Mouse (Mus musculus) G1E-ER4 (cell line): Measurements from ENCODE around the gene Ror1. TPM values are rescaled to one million over a fixed set of nuclear protein-coding genes. Genes with fewer than 3 reads are reported as not detected.

ENCODE experiments used
- GATA1 ChIP-seq: IDR thresholded peaks from one replicate; pipeline ENCODE4 v1.8.0; 2012; ENCODE audit warnings: low read length, inconsistent platforms
- polyA plus RNA-seq: library from polyadenylated mRNA; stranded (reverse); fragments of >175 nt; gene quantifications from 2 replicates; pipeline ENCODE4 v1.2.3, GENCODE M21; 2012

Ror1 gene
- not detected in 2 replicates for polyA plus RNA-seq

GRCm38 (mm10) chr4:100095685-100096595 is at the start of gene Ror1:
Gene Ror1 (plus strand): TSS chr4:100095791.
- TF ChIP-seq GATA1 = no peak

- TF ChIP-seq GATA1 = no peak
These were observed 48.5 kb upstream of the Ror1 start for GRCm38 (mm10) chr4:100047066-100047465.

GRCm38 (mm10) chr4:100048351-100048950 is 47.1 kb upstream of the Ror1 start:
- no peak for TF ChIP-seq GATA1

- TF ChIP-seq GATA1 = no peak
These were observed 43.8 kb upstream of the Ror1 start for GRCm38 (mm10) chr4:100051767-100052166.

- TF ChIP-seq GATA1 = no peak
These were observed 43.3 kb upstream of the Ror1 start for GRCm38 (mm10) chr4:100052258-100052657.

DNA sequence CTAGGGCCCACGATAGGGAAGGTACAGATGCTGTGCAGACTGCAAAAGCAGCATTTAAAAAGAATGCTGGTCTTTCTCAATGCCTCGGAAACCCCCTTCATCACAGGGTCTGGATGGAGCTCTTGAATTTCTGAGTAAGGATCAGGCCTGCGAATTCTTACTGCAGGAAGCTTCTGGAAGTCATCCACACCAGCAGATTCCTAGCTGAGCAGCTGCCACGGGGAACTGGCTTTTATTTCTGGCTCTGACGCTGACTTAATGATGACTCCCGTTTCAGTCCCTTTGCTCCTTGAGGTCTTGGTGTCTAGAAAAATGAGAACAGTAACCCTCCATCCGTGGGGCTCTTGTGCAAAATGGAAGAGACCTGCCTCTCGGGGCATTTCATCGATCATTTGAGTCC is 39.5 kb upstream of the Ror1 start:
- no peak for TF ChIP-seq GATA1

DNA sequence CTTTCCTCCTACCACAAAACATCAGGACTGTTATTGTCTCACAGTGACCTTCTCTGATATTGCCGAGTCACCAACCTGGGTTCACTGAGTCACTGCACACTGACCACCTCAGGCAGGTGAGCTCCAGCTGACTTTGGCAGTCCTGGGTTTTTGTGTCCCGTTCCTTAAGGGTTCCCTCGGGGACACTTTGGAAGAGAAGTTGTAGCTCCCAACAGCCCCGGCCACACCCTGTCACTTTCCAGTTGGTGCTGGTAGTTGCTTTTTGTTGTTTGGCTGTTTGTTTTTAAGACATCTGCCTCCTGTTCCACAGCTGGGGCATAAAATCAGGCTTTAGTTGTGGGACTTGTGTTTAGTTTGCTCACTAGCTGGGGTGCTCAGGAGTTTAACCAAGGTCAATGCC is 39.1 kb upstream of the Ror1 start:
- no peak for TF ChIP-seq GATA1

GRCm38 (mm10) chr4:100057381-100057780 is 38.2 kb upstream of the Ror1 start:
- TF ChIP-seq GATA1 = no peak

GRCm38 (mm10) chr4:100058631-100059030 is 37.0 kb upstream of the Ror1 start:
- no peak for TF ChIP-seq GATA1

DNA sequence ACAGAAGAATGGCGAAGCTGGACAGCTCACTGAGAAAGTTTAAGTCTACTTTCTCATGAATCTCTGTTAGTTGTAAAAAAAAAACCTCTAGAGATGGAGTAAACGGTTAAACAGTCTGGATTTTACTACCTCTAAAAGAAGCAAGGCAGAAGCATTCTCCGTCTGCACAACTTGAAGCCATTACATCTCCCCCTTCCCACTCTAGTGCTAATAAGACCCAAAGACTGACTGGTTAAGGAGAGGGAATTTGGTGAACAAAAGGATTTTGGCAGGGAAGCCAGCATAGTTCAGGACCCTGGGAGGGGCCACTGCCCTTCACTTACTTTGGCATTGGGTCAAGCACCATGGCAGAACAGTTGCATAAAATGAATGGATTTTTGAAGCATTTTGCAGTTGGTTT is 35.8 kb upstream of the Ror1 start:
- TF ChIP-seq GATA1 = no peak

GRCm38 (mm10) chr4:100061396-100062066 is 34.1 kb upstream of the Ror1 start:
- no peak for TF ChIP-seq GATA1

DNA sequence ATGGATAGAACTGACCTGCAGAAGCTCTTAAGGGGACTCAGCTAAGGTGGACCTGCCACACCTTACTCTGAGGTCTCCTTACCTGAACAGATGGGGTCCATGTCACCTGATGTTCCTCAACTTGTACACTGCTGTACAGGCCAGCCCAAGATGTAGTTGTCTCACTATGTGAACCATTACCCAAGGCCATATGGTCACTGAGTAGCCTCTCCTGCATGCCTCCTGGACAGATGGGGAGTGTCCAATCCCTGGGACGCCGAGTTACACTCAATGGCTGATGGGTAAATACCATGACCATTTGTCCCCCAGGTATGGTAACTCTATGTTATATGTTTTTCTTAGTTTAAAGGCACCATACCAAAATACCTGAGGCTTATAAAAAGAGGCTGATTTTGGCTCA is 29.9 kb upstream of the Ror1 start:
- no peak for TF ChIP-seq GATA1

GRCm38 (mm10) chr4:100070101-100070500 is 25.5 kb upstream of the Ror1 start:
- TF ChIP-seq GATA1 = no peak

GRCm38 (mm10) chr4:100096596-100097181 is 1.1 kb downstream of the Ror1 start:
- TF ChIP-seq GATA1 = no peak

DNA sequence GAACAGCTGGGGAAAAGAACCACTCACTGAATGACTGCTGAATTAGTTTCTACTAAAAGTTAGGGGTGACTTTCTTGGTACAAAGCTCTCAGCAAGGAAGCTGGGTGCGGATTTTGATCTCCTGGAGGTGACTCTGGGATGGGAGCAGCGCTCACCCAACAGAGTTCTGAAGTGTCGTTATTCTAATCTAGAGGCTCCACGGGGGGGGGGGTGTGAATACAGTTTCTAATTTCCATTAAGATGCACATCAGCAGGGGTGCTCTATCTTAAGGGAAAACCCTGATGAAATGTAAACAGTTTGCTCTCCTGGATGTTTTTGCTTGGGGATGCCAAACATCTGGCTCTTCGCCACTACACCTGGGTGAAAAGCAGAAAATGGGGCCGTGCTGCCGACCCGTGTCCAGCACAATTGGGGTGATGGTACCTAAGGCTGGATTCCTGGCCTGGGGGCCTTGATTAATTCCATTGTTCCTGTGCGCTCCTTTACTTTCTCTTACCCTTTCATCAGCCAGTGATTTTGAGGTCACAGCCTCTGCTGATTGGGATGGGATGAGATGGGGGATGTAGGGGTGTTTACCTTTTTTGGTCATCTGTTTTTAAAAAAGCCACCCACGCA is 1.9 kb downstream of the Ror1 start:
- TF ChIP-seq GATA1 = no peak

- no peak for TF ChIP-seq GATA1
These were observed 5.7 kb downstream of the Ror1 start for GRCm38 (mm10) chr4:100101066-100101820.
